Mouse (Mus musculus): ENCODE measurements at regions not wholly inside any gene's neighbourhood (a gene's known extent, or its start where the extent isn't known, plus 50 kb on each side); places are given as distances from the start of the nearest gene placed in this dataset.

DNA sequence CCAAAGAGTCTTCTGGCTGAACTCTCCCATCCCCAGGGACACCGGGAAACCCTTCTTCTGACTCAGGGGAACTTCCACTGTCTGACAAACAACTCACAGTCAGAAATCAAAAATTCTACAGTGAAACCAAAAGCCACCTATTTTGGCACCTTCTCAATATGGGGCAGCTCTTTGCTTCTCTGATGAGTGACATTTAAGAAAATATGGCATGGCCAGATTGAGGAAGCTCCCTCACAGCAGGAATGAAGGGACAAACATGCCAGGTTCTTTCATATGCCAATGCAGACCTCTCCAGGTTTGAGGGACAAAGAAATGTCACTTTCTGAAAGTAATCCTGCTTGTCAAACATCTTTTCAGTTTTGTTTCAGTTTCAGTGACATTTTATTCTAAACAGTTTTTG, 615.8 kb upstream of the Gm21961 start:
- no peak for TF ChIP-seq HCFC1 (IDR thresholded peaks at IDR 0.05; ENCODE audit: borderline replicate concordance, insufficient read depth, low read length)
- no peak for TF ChIP-seq CHD2 (IDR thresholded peaks at IDR 0.05; ENCODE audit: low read depth, low read length)
- no peak for TF ChIP-seq ZC3H11A (IDR thresholded peaks at IDR 0.05; ENCODE audit: borderline replicate concordance, low read depth, low read length)

Data from ES-E14 (cell line).